Mouse (Mus musculus) adrenal gland, postnatal 14 days (tissue): ENCODE results near the gene Tpo. TPM values are rescaled to one million over a fixed set of nuclear protein-coding genes. Genes with fewer than 3 reads are reported as not detected.

Experiments used
- DNase-seq: peaks from one replicate; pipeline ENCODE4 v3.0.0; 2021; ENCODE audit warnings: mixed read lengths
- long read RNA-seq, 2 experiments: library from polyadenylated mRNA; stranded (forward); transcript quantifications; one replicate each; pipeline ENCODE4 v2.0.0; 2021
- total RNA-seq: library from RNA; stranded (reverse); gene quantifications from 2 replicates; pipeline ENCODE4 v1.2.3, GENCODE M21; 2021

The Tpo gene
- total RNA-seq, result not detected in 2 replicates
- long read RNA-seq, experiment 1, result 0 reads
- long read RNA-seq, experiment 2, result 0 reads

GRCm38 (mm10) chr12:30132524-30132923 lies at the start of gene Tpo:
Tpo (minus strand) TSS chr12:30132624.
- no peak for DNase-seq

- DNase-seq, result no peak
These were observed 49.3 kb upstream of the Tpo start for GRCm38 (mm10) chr12:30181721-30182120.

- no peak for DNase-seq
These were observed 47.2 kb upstream of the Tpo start for GRCm38 (mm10) chr12:30179623-30180022.

GRCm38 (mm10) chr12:30177966-30178365 lies 45.5 kb upstream of the Tpo start:
- no peak for DNase-seq

- no peak for DNase-seq
These were observed 45.1 kb upstream of the Tpo start for GRCm38 (mm10) chr12:30177529-30177928.

- DNase-seq, result no peak
These were observed 36.1 kb upstream of the Tpo start for GRCm38 (mm10) chr12:30168491-30168890.

- no peak for DNase-seq
These were observed 32.1 kb upstream of the Tpo start for GRCm38 (mm10) chr12:30164538-30164937.

- DNase-seq, result no peak
These were observed 31.6 kb upstream of the Tpo start for GRCm38 (mm10) chr12:30164005-30164404.

- DNase-seq, result no peak
These were observed 29.4 kb upstream of the Tpo start for GRCm38 (mm10) chr12:30161731-30162406.

- peak; percentile 77 for DNase-seq
These were observed 28.1 kb upstream of the Tpo start for GRCm38 (mm10) chr12:30160475-30160874.

- no peak for DNase-seq
These were observed 27.4 kb upstream of the Tpo start for GRCm38 (mm10) chr12:30159788-30160187.

GRCm38 (mm10) chr12:30154079-30154673 lies 21.8 kb upstream of the Tpo start:
- no peak for DNase-seq

GRCm38 (mm10) chr12:30142085-30142484 lies 9.7 kb upstream of the Tpo start:
- DNase-seq, result peak; percentile 72

- DNase-seq, result no peak
These were observed 3.1 kb downstream of the Tpo start for GRCm38 (mm10) chr12:30129411-30129716.

- DNase-seq, result peak; percentile 73
These were observed 3.6 kb downstream of the Tpo start for GRCm38 (mm10) chr12:30128561-30129410.

GRCm38 (mm10) chr12:30122347-30122746 lies 10.1 kb downstream of the Tpo start:
- DNase-seq, result no peak

- DNase-seq, result no peak
These were observed 20.2 kb downstream of the Tpo start for GRCm38 (mm10) chr12:30112271-30112670.

GRCm38 (mm10) chr12:30109646-30110605 lies 22.5 kb downstream of the Tpo start:
- no peak for DNase-seq

GRCm38 (mm10) chr12:30102891-30103565 lies 29.4 kb downstream of the Tpo start:
- peak; percentile 23 for DNase-seq

GRCm38 (mm10) chr12:30092081-30092480 lies 40.3 kb downstream of the Tpo start:
- peak; percentile 59 for DNase-seq

- DNase-seq, result no peak
These were observed 48.5 kb downstream of the Tpo start for GRCm38 (mm10) chr12:30083971-30084370.
